Mouse (Mus musculus) heart, adult 2 months (tissue): ENCODE data around the gene Mei1.

ENCODE experiments used
- CTCF ChIP-seq: fragments of 200-600 bp; IDR thresholded peaks from 2 replicates; pipeline ENCODE4 v1.8.1; 2022; ENCODE audit warnings: antibody characterized with exemption, mild to moderate bottlenecking, moderate library complexity
- EP300 ChIP-seq: fragments of 200-500 bp; IDR thresholded peaks from 2 replicates; pipeline ENCODE4 v1.6.1; 2011; ENCODE audit warnings: low read depth, low read length, control low read depth; ENCODE audit not compliant: insufficient read depth
- POLR2A ChIP-seq: fragments of 200-500 bp; IDR thresholded peaks from 2 replicates; pipeline ENCODE4 v1.6.1; 2011; ENCODE audit warnings: mild to moderate bottlenecking, low read depth, low read length, control low read depth; ENCODE audit not compliant: insufficient read depth

DNA sequence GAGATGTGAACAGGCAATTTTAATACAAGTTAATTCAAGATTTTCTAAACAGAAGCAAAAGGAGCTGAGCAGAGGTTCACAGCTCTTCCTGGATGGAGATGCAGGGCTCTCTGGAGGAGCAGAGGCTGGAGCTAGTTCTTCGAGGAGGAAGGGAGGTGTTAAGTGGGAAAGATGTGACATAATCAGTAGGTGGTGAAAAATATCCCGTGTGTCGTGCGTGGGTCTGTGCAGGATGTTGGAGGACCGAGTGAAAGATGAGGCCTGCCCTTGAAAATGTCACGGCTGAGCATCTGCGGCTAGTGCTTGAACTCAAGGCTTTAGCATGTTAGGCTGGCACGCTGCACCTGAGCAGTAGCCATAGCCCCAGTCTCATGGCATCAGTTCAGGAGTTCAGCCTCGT, 15.8 kb downstream of the Mei1 start:
- TF ChIP-seq POLR2A (no peak), CTCF (no peak), EP300 (no peak)
